ENCODE assay signal across 1 mouse cellular context in genomic region chr3:67499406-67499791, GRCm38 (mm10).
A peak's percentile ranks its signal among the peaks of the same experiment; 100 is the strongest.
TF ChIP-seq lines count a peak whose summit lies in the region.

No protein-coding gene starts in this region.

TF ChIP-seq in MEL, 35 proteins besides CTCF, POLR2A, EP300 and RAD21 (continued from another document):
- 0 out of 2 replicates have a peak, but pooled peaks have one; percentile 1 for TF ChIP-seq ETS1 (IDR thresholded peaks at IDR 0.05; ENCODE audit: low read depth, low read length)
